Mouse (Mus musculus): ENCODE measurements around the gene Wdr48.

- no peak for TF ChIP-seq CTCF (IDR thresholded peaks at IDR 0.05; ENCODE audit: control insufficient read depth, insufficient read depth, insufficient read length)
- no peak for TF ChIP-seq USF1 (IDR thresholded peaks at IDR 0.05; ENCODE audit: low read depth)
- no peak for TF ChIP-seq MAX (IDR thresholded peaks at IDR 0.05)
- no peak for TF ChIP-seq MYOD1 (IDR thresholded peaks at IDR 0.05; ENCODE audit: control insufficient read depth, insufficient read length, low read depth)
- no peak for TF ChIP-seq CEBPB (IDR thresholded peaks at IDR 0.05; ENCODE audit: low read depth)
- no peak for TF ChIP-seq MYOG (IDR thresholded peaks at IDR 0.05; ENCODE audit: control insufficient read depth, extremely low read depth, insufficient read length)
- TF ChIP-seq FOSL1 (IDR thresholded peaks at IDR 0.05; ENCODE audit: insufficient read depth, low read length, poor library complexity, severe bottlenecking) = no peak
These were observed 4.8 kb downstream of the Wdr48 start for GRCm38 (mm10) chr9:119899446-119899845.

Measured in C2C12 (cell line).